Mouse (Mus musculus): ENCODE measurements around the gene Chrna9. TPM values are rescaled to one million over a fixed set of nuclear protein-coding genes. Genes with fewer than 3 reads are reported as not detected.

The Chrna9 gene
- polyA plus RNA-seq, 1 experiment from 2014 or later, result not detected

GRCm38 (mm10) chr5:66000567-66001125 is 65.9 kb downstream of the Chrna9 start:
- 82% methylated on average over 6 of the region's 6 CpGs for WGBS
- no peaks in the 10 kb centered on the region for H3K36me3 ChIP-seq (ENCODE audit: control insufficient read depth, insufficient read depth, low read length)
- no peak overlapping the region for H3K4me2 ChIP-seq (ENCODE audit: low read length)
- no peaks in the 10 kb centered on the region for H3K4me1 ChIP-seq (ENCODE audit: control insufficient read depth, insufficient read depth, low read length)
- DNase-seq (no peak), ATAC-seq (ENCODE audit: low FRiP score, low TSS enrichment) (no peak)
- H3K27me3 ChIP-seq (ENCODE audit: control insufficient read depth, insufficient read depth, low read length), result no peaks in the 10 kb centered on the region
- H3K9ac ChIP-seq (replicated peaks; ENCODE audit: low read length), result no peak overlapping the region
- no peak overlapping the region for H3K27ac ChIP-seq (replicated peaks; ENCODE audit: low read depth, low read length)
- H3K9me3 ChIP-seq (ENCODE audit: control insufficient read depth, low read length), result no peaks in the 10 kb centered on the region
- H3K4me3 ChIP-seq (replicated peaks; ENCODE audit: low read depth, low read length), result no peak overlapping the region

GRCm38 (mm10) chr5:66001232-66001631 is 66.5 kb downstream of the Chrna9 start:
- H3K27ac ChIP-seq (replicated peaks; ENCODE audit: low read depth, low read length), result no peak overlapping the region
- 75% methylated on average over 5 of the region's 5 CpGs for WGBS
- no peaks in the 10 kb centered on the region for H3K9me3 ChIP-seq (ENCODE audit: control insufficient read depth, low read length)
- no peak overlapping the region for H3K4me3 ChIP-seq (replicated peaks; ENCODE audit: low read depth, low read length)
- no peak for DNase-seq
- no peaks in the 10 kb centered on the region for H3K27me3 ChIP-seq (ENCODE audit: control insufficient read depth, insufficient read depth, low read length)
- no peak overlapping the region for H3K4me2 ChIP-seq (ENCODE audit: low read length)
- ATAC-seq (ENCODE audit: low FRiP score, low TSS enrichment), result no peak
- no peaks in the 10 kb centered on the region for H3K36me3 ChIP-seq (ENCODE audit: control insufficient read depth, insufficient read depth, low read length)
- no peaks in the 10 kb centered on the region for H3K4me1 ChIP-seq (ENCODE audit: control insufficient read depth, insufficient read depth, low read length)
- no peak overlapping the region for H3K9ac ChIP-seq (replicated peaks; ENCODE audit: low read length)

GRCm38 (mm10) chr5:66004134-66004925 is 69.6 kb downstream of the Chrna9 start, which contains the start of gene 9130230L23Rik:
TSS of gene 9130230L23Rik (minus strand) at chr5:66004285.
- no peak for DNase-seq
- no peak for ATAC-seq (ENCODE audit: low FRiP score, low TSS enrichment)
- H3K4me2 ChIP-seq (ENCODE audit: low read length), result no peak within 1 kb of the TSS
- no peaks in the 10 kb centered on the region for H3K36me3 ChIP-seq (ENCODE audit: control insufficient read depth, insufficient read depth, low read length)
- H3K4me3 ChIP-seq (replicated peaks; ENCODE audit: low read depth, low read length), result no peak within 1 kb of the TSS
- H3K4me1 ChIP-seq (ENCODE audit: control insufficient read depth, insufficient read depth, low read length), result no peaks in the 10 kb centered on the region
- H3K27me3 ChIP-seq (ENCODE audit: control insufficient read depth, insufficient read depth, low read length), result no peaks in the 10 kb centered on the region
- no peak within 1 kb of the TSS for H3K9ac ChIP-seq (replicated peaks; ENCODE audit: low read length)
- no peak within 1 kb of the TSS for H3K27ac ChIP-seq (replicated peaks; ENCODE audit: low read depth, low read length)
- H3K9me3 ChIP-seq (ENCODE audit: control insufficient read depth, low read length), result no peaks in the 10 kb centered on the region
- 69% methylated on average over 14 of the region's 14 CpGs for WGBS

GRCm38 (mm10) chr5:66005041-66005678 is 70.4 kb downstream of the Chrna9 start:
- ATAC-seq (ENCODE audit: low FRiP score, low TSS enrichment) (no peak), DNase-seq (no peak)
- no peaks in the 10 kb centered on the region for H3K27me3 ChIP-seq (ENCODE audit: control insufficient read depth, insufficient read depth, low read length)
- WGBS, result 43% methylated on average over 16 of the region's 16 CpGs
- no peak overlapping the region for H3K4me2 ChIP-seq (ENCODE audit: low read length)
- no peaks in the 10 kb centered on the region for H3K9me3 ChIP-seq (ENCODE audit: control insufficient read depth, low read length)
- no peaks in the 10 kb centered on the region for H3K4me1 ChIP-seq (ENCODE audit: control insufficient read depth, insufficient read depth, low read length)
- no peak overlapping the region for H3K4me3 ChIP-seq (replicated peaks; ENCODE audit: low read depth, low read length)
- no peak overlapping the region for H3K27ac ChIP-seq (replicated peaks; ENCODE audit: low read depth, low read length)
- no peak overlapping the region for H3K9ac ChIP-seq (replicated peaks; ENCODE audit: low read length)
- H3K36me3 ChIP-seq (ENCODE audit: control insufficient read depth, insufficient read depth, low read length), result no peaks in the 10 kb centered on the region

- H3K36me3 ChIP-seq (ENCODE audit: control insufficient read depth, insufficient read depth, low read length), result no peaks in the 10 kb centered on the region
- no peak overlapping the region for H3K9ac ChIP-seq (replicated peaks; ENCODE audit: low read length)
- 91% methylated on average over 15 of the region's 15 CpGs for WGBS
- H3K9me3 ChIP-seq (ENCODE audit: control insufficient read depth, low read length), result no peaks in the 10 kb centered on the region
- H3K4me3 ChIP-seq (replicated peaks; ENCODE audit: low read depth, low read length), result no peak overlapping the region
- H3K4me2 ChIP-seq (ENCODE audit: low read length), result no peak overlapping the region
- H3K4me1 ChIP-seq (ENCODE audit: control insufficient read depth, insufficient read depth, low read length), result no peaks in the 10 kb centered on the region
- ATAC-seq (ENCODE audit: low FRiP score, low TSS enrichment) (no peak), DNase-seq (no peak)
- H3K27ac ChIP-seq (replicated peaks; ENCODE audit: low read depth, low read length), result no peak overlapping the region
- H3K27me3 ChIP-seq (ENCODE audit: control insufficient read depth, insufficient read depth, low read length), result no peaks in the 10 kb centered on the region
Observed at GRCm38 (mm10) chr5:66008245-66008967, 73.7 kb downstream of the Chrna9 start.

- H3K9me3 ChIP-seq (ENCODE audit: control insufficient read depth, low read length), result no peaks in the 10 kb centered on the region
- H3K27me3 ChIP-seq (ENCODE audit: control insufficient read depth, insufficient read depth, low read length), result no peaks in the 10 kb centered on the region
- no peak overlapping the region for H3K9ac ChIP-seq (replicated peaks; ENCODE audit: low read length)
- H3K27ac ChIP-seq (replicated peaks; ENCODE audit: low read depth, low read length), result no peak overlapping the region
- H3K4me2 ChIP-seq (ENCODE audit: low read length), result no peak overlapping the region
- H3K36me3 ChIP-seq (ENCODE audit: control insufficient read depth, insufficient read depth, low read length), result no peaks in the 10 kb centered on the region
- H3K4me3 ChIP-seq (replicated peaks; ENCODE audit: low read depth, low read length), result no peak overlapping the region
- DNase-seq (no peak), ATAC-seq (ENCODE audit: low FRiP score, low TSS enrichment) (no peak)
- no peaks in the 10 kb centered on the region for H3K4me1 ChIP-seq (ENCODE audit: control insufficient read depth, insufficient read depth, low read length)
- WGBS, result 84% methylated on average over 3 of the region's 3 CpGs
Observed at GRCm38 (mm10) chr5:66013999-66014398, 79.3 kb downstream of the Chrna9 start.

- H3K9ac ChIP-seq (replicated peaks; ENCODE audit: low read length), result no peak overlapping the region
- DNase-seq (no peak), ATAC-seq (ENCODE audit: low FRiP score, low TSS enrichment) (no peak)
- no peak overlapping the region for H3K4me3 ChIP-seq (replicated peaks; ENCODE audit: low read depth, low read length)
- H3K4me2 ChIP-seq (ENCODE audit: low read length), result no peak overlapping the region
- no peak overlapping the region for H3K27ac ChIP-seq (replicated peaks; ENCODE audit: low read depth, low read length)
- 88% methylated on average over 2 of the region's 2 CpGs for WGBS
- H3K9me3 ChIP-seq (ENCODE audit: control insufficient read depth, low read length), result no peaks in the 10 kb centered on the region
- H3K36me3 ChIP-seq (ENCODE audit: control insufficient read depth, insufficient read depth, low read length), result no peaks in the 10 kb centered on the region
- no peaks in the 10 kb centered on the region for H3K4me1 ChIP-seq (ENCODE audit: control insufficient read depth, insufficient read depth, low read length)
- H3K27me3 ChIP-seq (ENCODE audit: control insufficient read depth, insufficient read depth, low read length), result no peaks in the 10 kb centered on the region
Observed at GRCm38 (mm10) chr5:66014437-66014836, 79.7 kb downstream of the Chrna9 start.

GRCm38 (mm10) chr5:66015449-66015961 is 80.8 kb downstream of the Chrna9 start:
- H3K9me3 ChIP-seq (ENCODE audit: control insufficient read depth, low read length), result no peaks in the 10 kb centered on the region
- no peak overlapping the region for H3K4me3 ChIP-seq (replicated peaks; ENCODE audit: low read depth, low read length)
- ATAC-seq (ENCODE audit: low FRiP score, low TSS enrichment) (no peak), DNase-seq (no peak)
- no peak overlapping the region for H3K4me2 ChIP-seq (ENCODE audit: low read length)
- H3K9ac ChIP-seq (replicated peaks; ENCODE audit: low read length), result no peak overlapping the region
- no peaks in the 10 kb centered on the region for H3K36me3 ChIP-seq (ENCODE audit: control insufficient read depth, insufficient read depth, low read length)
- H3K4me1 ChIP-seq (ENCODE audit: control insufficient read depth, insufficient read depth, low read length), result no peaks in the 10 kb centered on the region
- H3K27ac ChIP-seq (replicated peaks; ENCODE audit: low read depth, low read length), result no peak overlapping the region
- WGBS, result 96% methylated on average over 2 of the region's 2 CpGs
- no peaks in the 10 kb centered on the region for H3K27me3 ChIP-seq (ENCODE audit: control insufficient read depth, insufficient read depth, low read length)

All from midbrain, embryonic 14.5 days (tissue).